Mouse (Mus musculus): Measurements from ENCODE around the gene Col6a6. TPM values are rescaled to one million over a fixed set of nuclear protein-coding genes. Genes with fewer than 3 reads are reported as not detected.

Col6a6 gene
- total and polyA plus RNA-seq, 2 experiments from 2014 or later = 0.23 to 0.49 TPM

DNA sequence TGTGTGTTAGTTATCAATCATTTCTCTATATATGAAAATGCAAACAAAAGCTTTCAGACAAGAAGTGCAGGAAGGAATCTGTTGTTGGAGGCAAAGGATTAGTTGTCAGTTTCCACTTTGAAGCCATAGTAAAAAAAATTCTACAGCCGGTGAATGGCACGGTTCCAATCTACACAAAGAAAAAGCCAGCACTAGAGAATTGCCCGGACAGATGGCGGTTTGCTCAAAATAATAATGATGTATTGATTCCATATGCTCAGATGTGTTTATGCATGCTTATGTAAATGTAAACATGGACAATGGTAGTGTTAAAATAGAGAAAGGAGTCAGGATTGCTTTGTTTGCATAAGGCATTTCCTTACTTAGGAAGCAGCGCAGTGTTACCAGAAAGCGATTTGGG is 31.8 kb downstream of the Col6a6 start:
- no peak for ATAC-seq (ENCODE audit: low FRiP score)

DNA sequence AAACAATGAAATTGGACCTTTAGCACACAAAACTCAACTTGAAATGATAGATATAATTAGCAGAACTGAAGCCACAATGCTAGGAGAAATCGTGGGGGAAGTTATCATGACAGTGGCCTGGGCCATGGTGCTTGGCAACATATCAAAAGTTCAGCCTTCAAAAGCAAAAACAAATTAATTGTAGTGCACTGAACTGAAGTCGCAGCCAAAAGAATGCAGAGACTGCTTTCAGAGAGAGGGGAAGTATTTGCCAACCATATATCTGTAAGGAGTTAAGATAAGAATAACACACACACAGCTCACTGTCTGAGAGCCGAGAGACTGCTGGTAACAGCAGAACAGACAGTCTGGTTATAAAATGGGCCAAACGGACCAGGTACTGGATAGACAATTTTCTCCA is 33.0 kb downstream of the Col6a6 start:
- TF ChIP-seq CTCF (IDR thresholded peaks at IDR 0.05) = no peak
- WGBS = 71% methylated on average over 4 of the region's 4 CpGs
- Histone ChIP-seq H3K27ac (ENCODE audit: low read depth, low read length) (no peak overlapping the region), H3K4me1 (ENCODE audit: insufficient read depth, low read length) (no peaks in the 10 kb centered on the region), H3K9me3 (ENCODE audit: low read length) (no peaks in the 10 kb centered on the region), H3K4me3 (ENCODE audit: low read depth, low read length) (no peak overlapping the region), H3K36me3 (ENCODE audit: insufficient read depth, low read length) (no peaks in the 10 kb centered on the region), H3K9ac (replicated peaks; ENCODE audit: low read length, poor library complexity, severe bottlenecking) (no peak overlapping the region), H3K4me2 (ENCODE audit: low read depth, low read length, poor library complexity, severe bottlenecking) (no peak overlapping the region), H3K27me3 (ENCODE audit: insufficient read depth, low read length) (no peaks in the 10 kb centered on the region)
- ATAC-seq (ENCODE audit: low FRiP score) = no peak
- DNase-seq (ENCODE audit: low spot score) = no peak

More for the DNA sequence above, 31.8 kb downstream of the Col6a6 start:
- Histone ChIP-seq H3K9me3 (ENCODE audit: low read length) (no peaks in the 10 kb centered on the region), H3K27me3 (ENCODE audit: insufficient read depth, low read length) (no peaks in the 10 kb centered on the region), H3K27ac (ENCODE audit: low read depth, low read length) (no peak overlapping the region), H3K4me2 (ENCODE audit: low read depth, low read length, poor library complexity, severe bottlenecking) (no peak overlapping the region), H3K4me3 (ENCODE audit: low read depth, low read length) (no peak overlapping the region), H3K9ac (replicated peaks; ENCODE audit: low read length, poor library complexity, severe bottlenecking) (no peak overlapping the region), H3K4me1 (ENCODE audit: insufficient read depth, low read length) (no peaks in the 10 kb centered on the region), H3K36me3 (ENCODE audit: insufficient read depth, low read length) (no peaks in the 10 kb centered on the region)
- 34% methylated on average over 6 of the region's 6 CpGs for WGBS
- peak; percentile 19 for DNase-seq (ENCODE audit: low spot score)
- no peak for TF ChIP-seq CTCF (IDR thresholded peaks at IDR 0.05)

DNA sequence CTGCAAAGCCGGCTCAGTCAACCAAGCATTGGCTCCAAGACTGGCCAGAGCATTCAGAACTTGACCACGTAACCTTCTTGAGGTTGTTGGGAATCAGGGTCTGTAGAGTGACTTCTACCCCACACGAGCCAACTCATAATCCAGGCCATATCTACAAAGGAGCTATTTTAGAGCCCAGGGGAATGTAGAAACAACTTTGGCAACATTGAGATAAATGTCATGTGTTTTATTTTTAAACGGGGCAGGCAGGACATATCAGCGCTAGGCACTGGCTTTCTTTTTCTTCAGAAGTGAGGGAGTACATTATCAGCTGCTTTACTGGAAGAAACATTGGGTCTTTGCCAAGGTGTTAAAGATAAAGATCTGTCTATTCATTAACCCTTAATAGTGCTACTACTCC is 36.1 kb downstream of the Col6a6 start:
- WGBS = 86% methylated on average over 5 of the region's 5 CpGs

DNA sequence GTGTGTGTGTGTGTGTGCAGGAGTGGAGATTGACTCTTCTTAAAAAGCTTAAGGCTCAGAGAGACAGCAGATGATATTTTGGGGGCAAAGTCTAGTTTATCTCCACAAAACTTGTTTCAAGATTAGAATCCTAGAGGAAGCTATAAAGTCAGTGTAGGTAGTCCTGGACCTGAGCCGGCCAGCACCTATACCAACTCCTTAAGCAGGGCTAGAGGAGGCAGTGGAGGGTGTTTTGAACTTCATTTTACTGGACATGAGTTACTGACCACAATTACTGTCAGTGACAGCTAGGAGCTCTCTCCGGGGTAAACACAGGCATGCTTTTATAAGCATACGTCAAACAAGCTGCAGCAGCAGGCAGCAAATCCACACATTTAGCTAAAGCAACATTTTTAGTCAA is 39.8 kb downstream of the Col6a6 start:
- no peaks in the 10 kb centered on the region for H3K9me3 ChIP-seq (ENCODE audit: low read length)
- no peak for ATAC-seq (ENCODE audit: low FRiP score)
- no peak for DNase-seq (ENCODE audit: low spot score)
- no peaks in the 10 kb centered on the region for H3K4me1 ChIP-seq (ENCODE audit: insufficient read depth, low read length)
- H3K9ac ChIP-seq (replicated peaks; ENCODE audit: low read length, poor library complexity, severe bottlenecking) = no peak overlapping the region
- H3K4me2 ChIP-seq (ENCODE audit: low read depth, low read length, poor library complexity, severe bottlenecking) = no peak overlapping the region
- no peak overlapping the region for H3K27ac ChIP-seq (ENCODE audit: low read depth, low read length)
- 68% methylated on average over 3 of the region's 3 CpGs for WGBS
- H3K27me3 ChIP-seq (ENCODE audit: insufficient read depth, low read length) = no peaks in the 10 kb centered on the region
- H3K36me3 ChIP-seq (ENCODE audit: insufficient read depth, low read length) = no peaks in the 10 kb centered on the region
- TF ChIP-seq CTCF (IDR thresholded peaks at IDR 0.05) = no peak
- H3K4me3 ChIP-seq (ENCODE audit: low read depth, low read length) = no peak overlapping the region

More for the DNA sequence above, 36.1 kb downstream of the Col6a6 start:
- Histone ChIP-seq H3K36me3 (ENCODE audit: insufficient read depth, low read length) (no peaks in the 10 kb centered on the region), H3K27me3 (ENCODE audit: insufficient read depth, low read length) (no peaks in the 10 kb centered on the region), H3K27ac (ENCODE audit: low read depth, low read length) (no peak overlapping the region), H3K4me1 (ENCODE audit: insufficient read depth, low read length) (no peaks in the 10 kb centered on the region), H3K4me2 (ENCODE audit: low read depth, low read length, poor library complexity, severe bottlenecking) (no peak overlapping the region), H3K9ac (replicated peaks; ENCODE audit: low read length, poor library complexity, severe bottlenecking) (no peak overlapping the region), H3K9me3 (ENCODE audit: low read length) (no peaks in the 10 kb centered on the region), H3K4me3 (ENCODE audit: low read depth, low read length) (no peak overlapping the region)
- DNase-seq (ENCODE audit: low spot score) (no peak), ATAC-seq (ENCODE audit: low FRiP score) (no peak)
- TF ChIP-seq CTCF (IDR thresholded peaks at IDR 0.05) = no peak

DNA sequence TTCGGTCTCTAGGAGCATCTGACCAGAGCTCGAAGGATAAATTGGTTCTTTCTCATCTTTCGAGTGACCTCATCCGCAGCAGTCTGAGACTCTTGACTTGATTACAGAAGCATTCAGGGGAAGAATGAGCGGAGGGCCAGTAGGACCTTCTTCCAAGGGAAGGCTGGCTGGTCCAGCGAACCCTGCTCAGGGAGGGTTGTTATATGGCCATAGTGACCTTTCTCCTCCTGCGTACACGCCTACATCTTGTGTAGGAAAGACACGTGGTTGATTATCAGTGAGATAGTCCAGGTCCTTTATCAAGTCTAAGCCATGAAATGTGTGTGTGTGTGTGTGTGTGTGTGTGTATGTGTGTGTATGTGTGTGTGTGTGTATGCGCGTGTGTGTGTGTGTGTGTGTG is 40.2 kb downstream of the Col6a6 start:
- ATAC-seq (ENCODE audit: low FRiP score) = no peak
- TF ChIP-seq CTCF (IDR thresholded peaks at IDR 0.05) = no peak

DNA sequence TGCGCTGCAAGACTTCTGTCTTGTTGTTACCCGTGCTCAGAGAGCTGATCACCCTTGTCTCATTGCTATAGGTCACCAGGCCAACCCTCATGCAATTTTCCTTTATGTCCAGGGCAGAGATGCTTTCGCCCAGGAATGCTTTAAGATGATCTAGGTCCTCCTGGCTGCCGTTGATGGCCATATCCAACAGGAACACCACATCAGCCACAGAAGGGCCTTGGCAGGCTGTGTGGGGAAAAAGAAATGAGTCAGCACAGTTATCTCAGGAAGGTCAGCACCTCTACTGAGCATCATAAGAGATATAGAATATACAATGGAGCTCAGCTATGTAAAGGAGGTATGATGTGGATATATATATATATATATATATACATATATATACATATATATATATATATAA is 43.9 kb downstream of the Col6a6 start:
- Histone ChIP-seq H3K36me3 (ENCODE audit: insufficient read depth, low read length) (no peaks in the 10 kb centered on the region), H3K4me1 (ENCODE audit: insufficient read depth, low read length) (no peaks in the 10 kb centered on the region), H3K9me3 (ENCODE audit: low read length) (no peaks in the 10 kb centered on the region), H3K27me3 (ENCODE audit: insufficient read depth, low read length) (no peaks in the 10 kb centered on the region), H3K4me2 (ENCODE audit: low read depth, low read length, poor library complexity, severe bottlenecking) (no peak overlapping the region), H3K9ac (replicated peaks; ENCODE audit: low read length, poor library complexity, severe bottlenecking) (no peak overlapping the region), H3K4me3 (ENCODE audit: low read depth, low read length) (no peak overlapping the region), H3K27ac (ENCODE audit: low read depth, low read length) (no peak overlapping the region)
- no peak for TF ChIP-seq CTCF (IDR thresholded peaks at IDR 0.05)
- 93% methylated on average over 4 of the region's 4 CpGs for WGBS
- DNase-seq (ENCODE audit: low spot score) = no peak
- no peak for ATAC-seq (ENCODE audit: low FRiP score)

More for the DNA sequence above, 40.2 kb downstream of the Col6a6 start:
- Histone ChIP-seq H3K4me1 (ENCODE audit: insufficient read depth, low read length) (no peaks in the 10 kb centered on the region), H3K4me2 (ENCODE audit: low read depth, low read length, poor library complexity, severe bottlenecking) (no peak overlapping the region), H3K36me3 (ENCODE audit: insufficient read depth, low read length) (no peaks in the 10 kb centered on the region), H3K4me3 (ENCODE audit: low read depth, low read length) (no peak overlapping the region), H3K9me3 (ENCODE audit: low read length) (no peaks in the 10 kb centered on the region), H3K9ac (replicated peaks; ENCODE audit: low read length, poor library complexity, severe bottlenecking) (no peak overlapping the region), H3K27me3 (ENCODE audit: insufficient read depth, low read length) (no peaks in the 10 kb centered on the region), H3K27ac (ENCODE audit: low read depth, low read length) (no peak overlapping the region)
- DNase-seq (ENCODE audit: low spot score) = no peak
- 81% methylated on average over 11 of the region's 11 CpGs for WGBS

Data from midbrain, postnatal 0 days (tissue).